Mouse (Mus musculus): Measurements from ENCODE around the gene Tbx4.

DNA sequence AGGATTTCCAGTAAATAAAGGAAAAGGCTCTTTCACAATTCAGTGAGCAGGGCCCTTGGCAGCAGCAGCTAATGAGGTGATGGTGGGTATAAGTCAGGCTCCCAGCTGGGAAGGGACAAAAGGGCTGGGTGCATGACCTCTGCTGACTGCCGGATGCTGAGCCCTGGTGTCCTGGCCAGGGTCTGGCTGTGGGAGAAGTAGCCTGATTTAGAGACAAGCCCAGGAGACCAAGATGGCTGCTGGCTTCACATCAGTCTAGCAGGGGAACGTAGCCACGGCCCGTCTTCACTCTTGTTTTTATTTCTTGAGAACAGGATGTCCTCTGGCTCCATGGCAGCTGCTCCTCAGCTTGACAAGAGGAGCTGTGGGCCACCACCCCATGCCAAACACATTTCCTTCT lies 39.7 kb upstream of the Tbx4 start:
- TF ChIP-seq CTCF (IDR thresholded peaks at IDR 0.05; ENCODE audit: low read depth) = no peak
- 0 out of 2 replicates have a peak, but pooled peaks have one; percentile 22 for TF ChIP-seq EP300 (IDR thresholded peaks at IDR 0.05; ENCODE audit: low read depth)
